Mouse (Mus musculus) lung, postnatal 36 days (tissue): Measurements from ENCODE around the gene Cngb1.

Source experiments
- DNase-seq: peaks from one replicate; pipeline ENCODE4 v3.0.0; 2022; ENCODE audit warnings: mixed read lengths

The Cngb1 gene

GRCm38 (mm10) chr8:95306431-95306830 lies at the start of gene Cngb1:
Cngb1 (minus strand) TSS chr8:95306585.
- no peak for DNase-seq

- peak; percentile 74 for DNase-seq
Measured at GRCm38 (mm10) chr8:95354606-95355005, 48.2 kb upstream of the Cngb1 start.

- peak; percentile 47 for DNase-seq
Measured at GRCm38 (mm10) chr8:95352871-95353866, 46.8 kb upstream of the Cngb1 start.

GRCm38 (mm10) chr8:95352151-95352870 lies 45.9 kb upstream of the Cngb1 start, which contains the start of gene Mmp15:
Mmp15 (plus strand) TSS chr8:95352268.
- DNase-seq: peak; percentile 88

- peak; percentile 48 for DNase-seq
Measured at GRCm38 (mm10) chr8:95351461-95351860, 45.1 kb upstream of the Cngb1 start.

GRCm38 (mm10) chr8:95348811-95349630 lies 42.6 kb upstream of the Cngb1 start:
- peak; percentile 84 for DNase-seq

GRCm38 (mm10) chr8:95348356-95348755 lies 42.0 kb upstream of the Cngb1 start:
- DNase-seq: no peak

GRCm38 (mm10) chr8:95346643-95347545 lies 40.5 kb upstream of the Cngb1 start:
- DNase-seq: peak; percentile 87

GRCm38 (mm10) chr8:95344668-95345067 lies 38.3 kb upstream of the Cngb1 start:
- no peak for DNase-seq

GRCm38 (mm10) chr8:95341721-95342120 lies 35.3 kb upstream of the Cngb1 start:
- DNase-seq: no peak

- no peak for DNase-seq
Measured at GRCm38 (mm10) chr8:95336363-95336762, 30.0 kb upstream of the Cngb1 start.

- DNase-seq: no peak
Measured at GRCm38 (mm10) chr8:95335706-95336105, 29.3 kb upstream of the Cngb1 start.

- DNase-seq: no peak
Measured at GRCm38 (mm10) chr8:95332437-95333199, 26.2 kb upstream of the Cngb1 start.

GRCm38 (mm10) chr8:95331720-95332436 lies 25.5 kb upstream of the Cngb1 start, which contains the start of the genes Zfp319 and Usb1:
Zfp319 (minus strand) TSS chr8:95331950.
Usb1 (plus strand) TSS chr8:95332284.
- DNase-seq: peak; percentile 95

GRCm38 (mm10) chr8:95331156-95331719 lies 24.9 kb upstream of the Cngb1 start:
- peak; percentile 69 for DNase-seq

GRCm38 (mm10) chr8:95330367-95330766 lies 24.0 kb upstream of the Cngb1 start:
- no peak for DNase-seq

GRCm38 (mm10) chr8:95327866-95328465 lies 21.6 kb upstream of the Cngb1 start:
- no peak for DNase-seq

GRCm38 (mm10) chr8:95326822-95327221 lies 20.4 kb upstream of the Cngb1 start:
- peak; percentile 56 for DNase-seq

- no peak for DNase-seq
Measured at GRCm38 (mm10) chr8:95324646-95325045, 18.3 kb upstream of the Cngb1 start.
